Mouse (Mus musculus) heart, adult 8-10 months (tissue): ENCODE measurements around the gene Vps33b. TPM values are rescaled to one million over a fixed set of nuclear protein-coding genes. Genes with fewer than 3 reads are reported as not detected.

ENCODE experiments used
- DNase-seq: peaks from one replicate; pipeline ENCODE4 v3.0.0; 2022; ENCODE audit warnings: low spot score
- total RNA-seq, 4 experiments: library from RNA; stranded (reverse); gene quantifications; 2 replicates each; pipeline ENCODE4 v1.2.4; 2022

Gene Vps33b
- total RNA-seq, 4 experiments from 2014 or later: 5.6 to 9.0 (median 7.2) TPM

DNA sequence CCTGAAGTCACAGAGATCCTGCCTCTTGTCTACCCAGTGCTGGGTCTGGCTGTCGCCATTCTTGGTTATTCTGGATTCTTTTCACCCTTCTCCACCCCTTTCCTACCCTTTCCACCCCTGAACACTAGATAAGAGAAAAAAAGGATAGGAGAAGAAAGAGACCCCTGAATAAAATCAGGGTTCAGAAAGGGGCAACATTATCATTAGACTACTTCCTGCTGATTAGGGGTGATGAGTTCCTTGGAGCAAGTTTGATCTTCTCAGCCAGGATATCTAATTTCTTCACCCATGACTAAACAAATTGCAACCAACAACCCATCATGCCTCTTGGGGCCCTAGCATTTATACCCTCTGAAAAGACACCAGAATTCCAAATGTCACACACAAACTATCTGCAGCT lies 1.7 kb upstream of the Vps33b start:
- no peak for DNase-seq

- DNase-seq: no peak
Measured at GRCm38 (mm10) chr7:80269751-80270255, 354 bp downstream of the Vps33b start.

- no peak for DNase-seq
Measured at GRCm38 (mm10) chr7:80273456-80273855, 4.0 kb downstream of the Vps33b start.

DNA sequence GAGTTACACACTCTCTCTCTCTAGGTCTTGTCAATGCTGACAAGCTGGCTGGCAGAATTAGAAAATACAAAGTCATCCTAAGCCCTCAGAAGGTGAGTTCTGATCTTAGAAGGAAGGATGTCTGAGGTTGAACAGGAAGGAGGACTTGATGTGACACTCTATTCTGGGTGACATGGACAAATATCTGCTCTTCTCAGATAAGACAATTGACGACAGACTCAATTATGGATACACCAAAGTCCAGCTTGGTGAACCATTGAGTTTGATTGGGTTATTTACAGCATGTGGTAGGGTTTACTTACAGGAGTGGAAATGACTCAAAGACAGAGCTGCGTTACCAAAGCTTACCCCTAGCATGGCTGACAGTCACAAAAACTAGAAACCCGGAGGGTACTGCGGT lies 6.9 kb downstream of the Vps33b start:
- no peak for DNase-seq

DNA sequence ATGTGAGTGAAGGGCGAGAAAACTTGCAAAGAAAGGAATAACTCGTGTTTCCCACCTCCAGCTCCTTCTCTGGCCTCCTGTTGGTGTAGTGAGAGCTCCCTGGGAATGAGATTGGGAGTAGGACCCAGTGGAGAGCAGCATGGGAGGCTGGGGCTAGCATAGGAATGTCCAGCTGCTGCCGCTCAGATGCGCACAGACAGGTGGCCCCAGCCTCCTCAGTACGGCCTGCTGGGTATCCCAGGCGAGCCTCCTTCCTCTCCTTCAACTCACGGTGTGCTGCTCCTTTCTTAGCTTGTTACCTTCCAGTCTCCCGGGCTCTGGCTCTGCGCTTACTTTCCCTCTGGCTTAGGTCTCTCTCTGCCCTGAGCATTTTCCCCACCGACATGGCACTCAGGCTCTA lies 10.6 kb downstream of the Vps33b start:
- DNase-seq: no peak

DNA sequence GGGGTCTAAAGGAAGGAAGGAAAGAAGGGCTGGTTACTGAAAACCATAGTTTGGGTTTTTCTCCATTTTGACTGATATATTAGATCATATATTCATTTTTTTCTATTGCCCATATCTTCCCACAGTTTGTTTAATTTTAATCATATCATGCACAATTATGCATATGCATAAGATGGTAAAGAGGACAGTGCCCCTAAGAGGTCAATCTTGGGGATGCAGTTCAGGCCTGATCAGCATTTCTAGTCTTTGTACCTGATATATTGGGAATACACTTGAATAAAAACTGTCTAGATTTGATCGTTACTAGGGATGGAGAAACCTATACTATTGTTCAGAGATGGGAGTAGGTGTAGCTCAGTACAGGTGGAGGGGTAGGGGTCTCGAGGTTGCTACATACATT lies 11.5 kb downstream of the Vps33b start:
- DNase-seq: no peak

DNA sequence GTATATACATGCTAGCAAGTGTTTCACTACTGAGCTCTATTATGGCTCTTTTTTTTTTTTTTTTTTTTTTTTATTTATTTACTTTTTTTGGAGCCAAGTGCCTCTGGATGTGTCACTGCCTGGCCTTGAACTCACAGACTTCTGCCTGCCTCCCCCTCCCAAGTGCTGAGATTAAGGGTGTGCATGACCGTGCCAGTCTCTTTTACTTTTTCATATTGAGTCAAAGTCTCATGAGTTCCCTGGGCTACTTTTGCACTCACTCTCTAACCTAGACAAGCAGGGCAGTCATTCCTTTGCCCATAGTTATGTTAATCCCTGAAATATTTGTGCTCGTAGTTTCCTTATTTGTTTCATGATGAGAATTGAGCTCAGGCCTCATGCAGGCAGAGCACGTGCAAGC lies 12.2 kb downstream of the Vps33b start:
- no peak for DNase-seq

DNA sequence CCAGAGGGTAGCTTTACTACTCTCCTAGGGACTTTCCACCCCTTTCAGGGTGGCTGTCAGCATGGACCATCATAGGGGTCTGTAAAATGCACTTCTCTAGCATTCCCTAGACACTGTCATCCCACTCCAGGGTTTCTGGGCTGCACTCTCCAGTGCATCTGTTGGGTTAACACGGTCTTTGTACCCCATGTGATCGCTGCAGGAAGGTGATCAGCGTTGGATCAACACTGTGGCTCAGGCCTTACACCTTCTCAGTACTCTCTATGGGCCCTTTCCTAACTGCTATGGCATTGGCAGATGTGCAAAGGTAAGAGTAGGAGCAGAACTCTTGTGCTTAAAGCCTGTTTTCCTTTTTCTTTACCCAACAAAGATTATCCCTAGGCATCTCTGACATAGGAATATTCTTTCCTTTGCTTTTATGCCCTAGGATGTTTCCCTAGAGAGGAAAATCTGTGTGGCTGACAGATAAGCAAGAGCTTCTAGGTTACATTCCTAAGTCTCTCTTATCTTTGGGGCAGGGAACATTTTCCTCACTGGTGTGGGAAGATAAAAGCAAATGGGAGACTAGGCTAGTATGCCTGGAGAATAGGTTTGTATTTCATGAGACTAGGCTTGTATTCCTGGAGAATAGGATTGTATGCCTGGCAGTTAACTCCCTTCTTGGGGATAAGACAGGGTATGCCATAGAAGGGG lies 13.9 kb downstream of the Vps33b start:
- no peak for DNase-seq

- no peak for DNase-seq
Measured at GRCm38 (mm10) chr7:80284391-80284790, 14.9 kb downstream of the Vps33b start.

GRCm38 (mm10) chr7:80285725-80286124 lies 16.3 kb downstream of the Vps33b start:
- no peak for DNase-seq

- DNase-seq: no peak
Measured at GRCm38 (mm10) chr7:80287736-80288135, 18.3 kb downstream of the Vps33b start.

DNA sequence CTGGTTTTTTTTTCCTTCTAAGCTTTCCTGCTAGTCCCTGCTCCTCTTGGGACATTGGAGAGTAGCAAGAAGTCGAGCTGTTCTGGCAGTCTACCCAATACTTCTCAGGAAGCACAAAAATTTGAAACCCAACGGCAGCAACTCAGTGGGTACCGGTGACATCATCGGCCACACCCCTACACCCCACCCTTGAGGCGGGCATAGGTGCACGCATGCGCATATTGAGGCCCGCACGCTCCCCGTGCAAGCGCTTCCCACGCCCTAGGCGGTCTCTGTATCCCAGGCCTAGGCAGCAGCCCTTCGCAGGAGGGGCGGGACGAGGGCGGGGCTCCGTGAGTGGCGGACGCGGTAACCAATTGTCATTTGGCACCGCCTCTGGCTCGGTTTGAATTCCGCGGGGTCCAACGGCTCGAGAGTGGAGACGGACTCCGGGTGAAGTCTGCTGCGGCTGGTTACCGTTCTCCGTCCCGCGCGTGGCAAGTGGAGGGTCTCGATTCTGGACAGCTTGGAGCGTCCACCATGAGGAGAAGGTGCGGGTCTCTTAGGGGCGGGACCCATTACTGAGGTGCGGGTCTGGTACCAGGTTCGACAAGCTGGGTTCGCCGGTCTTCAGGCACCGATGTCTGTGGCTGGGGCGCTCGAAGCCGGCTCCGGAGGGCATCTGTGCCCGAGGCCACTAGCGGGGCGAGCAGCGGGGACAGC lies 24.8 kb downstream of the Vps33b start, which contains the start of gene Prc1:
Prc1 (plus strand) TSS at position 389 of the 702 bp plus-strand sequence.
- DNase-seq: peak; percentile 98

- no peak for DNase-seq
Measured at GRCm38 (mm10) chr7:80294764-80295648, 25.6 kb downstream of the Vps33b start.

DNA sequence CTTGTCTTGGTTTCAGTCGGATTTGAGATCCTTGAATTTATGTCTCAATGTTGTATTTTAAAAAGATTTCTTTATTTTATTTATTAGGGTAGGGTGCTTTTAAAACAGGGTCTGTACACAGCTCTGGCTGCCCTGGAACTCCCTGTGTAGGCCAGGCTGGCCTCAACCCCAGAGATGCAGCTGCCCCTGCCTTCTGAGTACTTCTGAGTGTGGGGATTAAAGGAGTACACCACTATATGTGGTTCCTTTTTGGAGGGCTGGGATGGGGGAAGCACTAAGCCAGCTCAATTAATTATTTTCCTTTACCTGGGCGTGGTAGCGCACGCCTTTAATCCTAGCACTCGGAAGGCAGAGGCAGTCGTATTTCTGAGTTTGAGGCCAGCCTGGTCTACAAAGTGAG lies 27.0 kb downstream of the Vps33b start:
- no peak for DNase-seq

DNA sequence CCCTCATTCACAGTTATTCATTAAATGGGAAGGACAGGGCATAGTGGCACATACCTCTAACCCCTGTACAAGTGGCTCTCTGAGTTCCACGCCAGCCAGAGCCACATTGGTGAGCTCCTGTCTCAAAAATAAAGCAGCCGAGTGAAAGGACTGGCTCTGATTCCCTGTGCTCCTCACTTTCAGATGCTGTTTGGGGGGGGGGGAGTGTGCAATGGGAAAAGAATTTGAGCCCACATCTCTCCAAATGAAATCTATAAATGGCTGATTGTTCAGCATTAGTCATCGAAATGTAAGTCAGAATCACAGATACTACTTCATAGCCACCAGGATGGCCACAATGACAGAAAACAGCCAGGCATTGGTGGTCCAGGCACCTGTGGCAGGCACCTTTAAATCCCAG lies 27.6 kb downstream of the Vps33b start:
- no peak for DNase-seq

GRCm38 (mm10) chr7:80298754-80299153 lies 29.3 kb downstream of the Vps33b start:
- no peak for DNase-seq

DNA sequence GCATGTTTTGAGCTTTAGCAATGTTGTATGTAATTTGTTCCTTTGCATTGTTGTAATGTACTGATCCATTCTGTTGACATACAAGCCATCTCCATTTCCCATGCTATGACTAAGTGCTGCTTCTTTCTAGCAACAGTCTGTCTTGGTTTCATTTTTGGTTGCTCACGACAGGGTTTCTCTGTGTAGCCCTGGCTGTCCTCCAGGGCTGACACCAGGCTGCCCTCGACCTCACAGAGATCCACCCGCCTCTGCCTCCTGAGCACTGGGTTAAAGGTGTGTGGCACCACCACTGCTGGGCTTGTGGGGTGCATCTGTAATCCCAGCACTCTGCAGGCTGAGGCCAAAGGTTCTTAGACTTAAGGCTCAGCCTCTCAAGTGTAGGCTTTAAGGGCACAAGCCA lies 30.1 kb downstream of the Vps33b start:
- DNase-seq: no peak

DNA sequence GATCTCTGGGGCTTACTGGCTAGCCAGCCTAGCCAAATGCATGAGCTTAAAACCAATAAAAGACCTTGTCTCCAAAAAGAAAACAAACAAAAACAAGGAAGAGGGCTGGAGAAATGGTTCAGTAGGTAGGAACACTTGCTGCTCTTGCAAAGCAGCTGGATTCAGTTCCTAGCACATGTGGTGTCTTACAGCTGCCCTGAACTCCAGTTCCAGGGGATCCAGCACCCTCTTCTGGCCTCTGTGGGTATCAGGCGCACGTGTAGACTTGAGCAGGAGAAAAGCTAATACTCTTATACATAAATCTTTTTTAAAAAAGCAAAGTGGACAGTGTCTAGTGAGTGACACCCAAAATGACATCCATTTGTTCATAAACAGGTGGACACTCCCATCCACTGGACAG lies 32.1 kb downstream of the Vps33b start:
- no peak for DNase-seq

GRCm38 (mm10) chr7:80307766-80308165 lies 38.3 kb downstream of the Vps33b start:
- DNase-seq: no peak

DNA sequence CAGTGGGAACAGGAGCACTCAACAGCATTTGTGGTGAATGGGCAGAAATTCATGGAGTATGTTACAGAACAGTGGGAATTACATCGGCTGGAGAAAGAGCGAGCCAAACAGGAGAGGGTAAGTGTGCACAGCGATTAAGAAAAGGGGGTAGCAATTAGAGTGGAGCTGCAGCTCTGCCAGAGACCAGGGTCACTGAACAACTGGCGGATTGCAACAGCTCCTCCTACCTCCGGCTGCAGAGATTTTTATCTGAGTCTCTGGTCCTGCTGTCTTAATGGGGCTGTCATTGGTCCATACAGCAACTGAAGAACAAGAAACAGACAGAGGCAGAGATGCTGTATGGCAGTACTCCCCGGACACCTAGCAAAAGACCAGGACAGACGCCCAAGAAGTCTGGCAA lies 41.3 kb downstream of the Vps33b start:
- no peak for DNase-seq

- DNase-seq: no peak
Measured at GRCm38 (mm10) chr7:80315733-80316132, 46.3 kb downstream of the Vps33b start.

- DNase-seq: no peak
Measured at GRCm38 (mm10) chr7:80317439-80318115, 48.1 kb downstream of the Vps33b start.
